Mouse (Mus musculus) myocyte (in vitro differentiated cells): Measurements from ENCODE around the gene Gimap5.

ENCODE experiments used
- E2F4 ChIP-seq: IDR thresholded peaks from one replicate; pipeline ENCODE4 v1.6.1; 2011; ENCODE audit warnings: mild to moderate bottlenecking, control low read depth, moderate library complexity; ENCODE audit not compliant: insufficient read depth
- MAX ChIP-seq: IDR thresholded peaks from one replicate; pipeline ENCODE4 v1.6.1; 2011; ENCODE audit warnings: low read depth, mild to moderate bottlenecking, control low read depth
- POLR2A ChIP-seq: IDR thresholded peaks from one replicate; pipeline ENCODE4 v1.6.1; 2011; ENCODE audit warnings: low read depth, mild to moderate bottlenecking, control low read depth, moderate library complexity; ENCODE audit not compliant: insufficient read length
- POLR2AphosphoS2 ChIP-seq: IDR thresholded peaks from one replicate; pipeline ENCODE4 v1.6.1; 2011; ENCODE audit warnings: low read depth, control low read depth; ENCODE audit not compliant: insufficient read length
- TCF12 ChIP-seq: IDR thresholded peaks from one replicate; pipeline ENCODE4 v1.6.1; 2011; ENCODE audit warnings: mild to moderate bottlenecking, control low read depth; ENCODE audit not compliant: poor library complexity, insufficient read depth, severe bottlenecking
- USF1 ChIP-seq: IDR thresholded peaks from one replicate; pipeline ENCODE4 v1.6.1; 2011; ENCODE audit warnings: low read depth, mild to moderate bottlenecking, control low read depth, moderate library complexity

- TF ChIP-seq MAX (no peak), E2F4 (no peak), POLR2A (no peak), POLR2AphosphoS2 (no peak), TCF12 (no peak), USF1 (no peak)
These were observed 3.3 kb upstream of the Gimap5 start for GRCm38 (mm10) chr6:48742422-48743351.
